Mouse (Mus musculus) heart, postnatal 0 days (tissue): ENCODE results near the gene Map7d3. TPM values are rescaled to one million over a fixed set of nuclear protein-coding genes. Genes with fewer than 3 reads are reported as not detected.

Experiments used
- ATAC-seq: fragments of 200-750 bp; cut with Nextera tagmentation; 2 replicates; pipeline ENCODE4 v1.8.0; 2017; ENCODE audit warnings: low read depth, moderate number of reproducible peaks, moderate library complexity; ENCODE audit not compliant: insufficient read depth
- DNase-seq: peaks from one replicate; pipeline ENCODE4 v3.0.0-alpha.2; 2016; ENCODE audit warnings: low spot score
- H3K27ac ChIP-seq: fragments of 300-500 bp; sonication (generic); 2 replicates; pipeline ENCODE4 v1.5.1; 2014; ENCODE audit warnings: low read depth, mild to moderate bottlenecking
- H3K27me3 ChIP-seq: fragments of 300-500 bp; sonication (generic); 2 replicates; pipeline ENCODE4 v1.6.1; 2014; ENCODE audit warnings: low read length, mixed read lengths; ENCODE audit not compliant: control insufficient read depth, insufficient read depth
- H3K36me3 ChIP-seq: fragments of 300-500 bp; sonication (generic); replicated peaks from 2 replicates; pipeline ENCODE4 v1.6.1; 2014; ENCODE audit warnings: low read length, mixed read lengths; ENCODE audit not compliant: control insufficient read depth, insufficient read depth
- H3K4me1 ChIP-seq: fragments of 300-500 bp; sonication (generic); 2 replicates; pipeline ENCODE4 v1.6.1; 2014; ENCODE audit warnings: antibody characterized with exemption; ENCODE audit not compliant: control insufficient read depth, insufficient read depth
- H3K4me2 ChIP-seq: fragments of 300-500 bp; sonication (generic); 2 replicates; pipeline ENCODE4 v1.6.1; 2014; ENCODE audit warnings: low read depth, mild to moderate bottlenecking, low read length, moderate library complexity
- H3K4me3 ChIP-seq: fragments of 300-500 bp; sonication (generic); 2 replicates; pipeline ENCODE4 v1.5.1; 2014; ENCODE audit warnings: low read depth, low read length
- H3K9ac ChIP-seq: fragments of 300-500 bp; sonication (generic); replicated peaks from 2 replicates; pipeline ENCODE4 v1.6.1; 2014; ENCODE audit warnings: low read depth, low read length, mixed read lengths
- H3K9me3 ChIP-seq: fragments of 300-500 bp; sonication (generic); replicated peaks from 2 replicates; pipeline ENCODE4 v1.6.1; 2016; ENCODE audit warnings: low read length; ENCODE audit not compliant: control insufficient read depth
- CTCF ChIP-seq: IDR thresholded peaks from 2 replicates; pipeline ENCODE4 v1.5.1; 2016; ENCODE audit warnings: antibody characterized with exemption, control low read depth, low read depth
- EP300 ChIP-seq: IDR thresholded peaks from 2 replicates; pipeline ENCODE4 v1.6.1; 2016; ENCODE audit warnings: antibody characterized with exemption, low read depth
- WGBS: fragments of 180-500 bp; shearing (Covaris S2); extraction: QIAGEN DNeasy Blood & Tissue Kit; methylation state at CpG from one replicate; pipeline ENCODE4 v1.1.7; 2014; 5-methylcytosine and 5-hydroxymethylcytosine counted together
- polyA plus RNA-seq: library from polyadenylated mRNA; unstranded; fragments of >200 nt; fragmentation: Nextera tagmentation; extraction: Ambion mirVana; gene quantifications from 2 replicates; pipeline ENCODE4 v1.2.1, GENCODE M21; 2015
- total RNA-seq: library from RNA; depleted of rRNA; stranded (reverse); fragments of >200 nt; gene quantifications from 2 replicates; pipeline ENCODE4 v1.2.3, GENCODE M21; 2014; ENCODE audit warnings: low replicate concordance

Map7d3 gene
- total and polyA plus RNA-seq, 2 experiments from 2014 or later, result 3.0 TPM; not detected in 1

GRCm38 (mm10) chrX:56827492-56827891 is 5.4 kb upstream of the Map7d3 start:
- Histone ChIP-seq H3K27ac (peak overlapping the region; percentile 30), H3K36me3 (no peaks in the 10 kb centered on the region), H3K9ac (no peak overlapping the region), H3K4me1 (no peaks in the 10 kb centered on the region), H3K4me3 (no peak overlapping the region), H3K27me3 (no peaks in the 10 kb centered on the region), H3K4me2 (no peak overlapping the region), H3K9me3 (no peaks in the 10 kb centered on the region)
- no peak for TF ChIP-seq EP300
- no peak for TF ChIP-seq CTCF
- DNase-seq (no peak), ATAC-seq (no peak)
- 39% methylated on average over 6 of the region's 6 CpGs for WGBS

- H3K36me3 ChIP-seq, result peaks cover 8% of the 10 kb centered on the region
- no peaks in the 10 kb centered on the region for H3K27me3 ChIP-seq
- H3K9me3 ChIP-seq, result no peaks in the 10 kb centered on the region
- no peak overlapping the region for H3K9ac ChIP-seq
- no peak overlapping the region for H3K27ac ChIP-seq
- H3K4me3 ChIP-seq, result no peak overlapping the region
- no peak overlapping the region for H3K4me2 ChIP-seq
- DNase-seq (peak; percentile 11), ATAC-seq (peak; percentile 49; the same call in 1 of the 2 replicates)
- 48% methylated on average over 15 of the region's 15 CpGs for WGBS
- TF ChIP-seq CTCF (peak; percentile 60), EP300 (no peak)
- H3K4me1 ChIP-seq, result no peaks in the 10 kb centered on the region
Observed at GRCm38 (mm10) chrX:56791268-56791667, 30.9 kb downstream of the Map7d3 start.

- no peak overlapping the region for H3K9ac ChIP-seq
- no peak overlapping the region for H3K27ac ChIP-seq
- H3K27me3 ChIP-seq, result no peaks in the 10 kb centered on the region
- no peaks in the 10 kb centered on the region for H3K4me1 ChIP-seq
- H3K9me3 ChIP-seq, result no peaks in the 10 kb centered on the region
- no peak overlapping the region for H3K4me2 ChIP-seq
- ATAC-seq (no peak), DNase-seq (no peak)
- TF ChIP-seq CTCF (no peak), EP300 (no peak)
- 71% methylated on average over 4 of the region's 4 CpGs for WGBS
- H3K36me3 ChIP-seq, result peaks cover 8% of the 10 kb centered on the region
- no peak overlapping the region for H3K4me3 ChIP-seq
Observed at GRCm38 (mm10) chrX:56790591-56790990, 31.5 kb downstream of the Map7d3 start.

- TF ChIP-seq CTCF (no peak), EP300 (no peak)
- Histone ChIP-seq H3K4me2 (no peak overlapping the region), H3K9me3 (no peaks in the 10 kb centered on the region), H3K27me3 (no peaks in the 10 kb centered on the region), H3K27ac (no peak overlapping the region), H3K9ac (no peak overlapping the region), H3K4me1 (no peaks in the 10 kb centered on the region), H3K4me3 (no peak overlapping the region), H3K36me3 (no peaks in the 10 kb centered on the region; the same call in none of the 2 replicates)
- DNase-seq (no peak), ATAC-seq (no peak)
- WGBS, result 77% methylated on average over 3 of the region's 3 CpGs
Observed at GRCm38 (mm10) chrX:56787486-56787885, 34.6 kb downstream of the Map7d3 start.

GRCm38 (mm10) chrX:56786281-56787061 is 35.7 kb downstream of the Map7d3 start:
- no peak overlapping the region for H3K4me2 ChIP-seq
- no peaks in the 10 kb centered on the region for H3K27me3 ChIP-seq
- H3K9me3 ChIP-seq, result no peaks in the 10 kb centered on the region
- 55% methylated on average over 6 of the region's 6 CpGs for WGBS
- TF ChIP-seq CTCF (no peak), EP300 (no peak)
- H3K36me3 ChIP-seq, result no peaks in the 10 kb centered on the region; the same call in 1 of the 2 replicates
- no peaks in the 10 kb centered on the region for H3K4me1 ChIP-seq
- DNase-seq, result peak; percentile 12
- no peak overlapping the region for H3K9ac ChIP-seq
- no peak overlapping the region for H3K4me3 ChIP-seq
- no peak overlapping the region for H3K27ac ChIP-seq
- ATAC-seq, result peak; percentile 51
